Mouse (Mus musculus) liver, embryonic 15.5 days (tissue): Measurements from ENCODE around the gene Il22ra1. TPM values are rescaled to one million over a fixed set of nuclear protein-coding genes. Genes with fewer than 3 reads are reported as not detected.

Source experiments
- ATAC-seq: fragments of 200-750 bp; cut with Nextera tagmentation; 2 replicates; pipeline ENCODE4 v1.8.0; 2017; ENCODE audit warnings: moderate number of reproducible peaks, mild to moderate bottlenecking, moderate library complexity; ENCODE audit not compliant: insufficient read depth
- H3K27ac ChIP-seq: fragments of 300-500 bp; sonication (generic); replicated peaks from 2 replicates; pipeline ENCODE4 v1.5.1; 2015; ENCODE audit warnings: mild to moderate bottlenecking, inconsistent platforms
- H3K27me3 ChIP-seq: fragments of 300-500 bp; sonication (generic); 2 replicates; pipeline ENCODE4 v1.6.1; 2015; ENCODE audit warnings: mild to moderate bottlenecking, inconsistent platforms
- H3K36me3 ChIP-seq: fragments of 300-500 bp; sonication (generic); replicated peaks from 2 replicates; pipeline ENCODE4 v1.6.1; 2015; ENCODE audit warnings: moderate library complexity, mild to moderate bottlenecking, inconsistent platforms
- H3K4me1 ChIP-seq: fragments of 300-500 bp; sonication (generic); replicated peaks from 2 replicates; pipeline ENCODE4 v1.6.1; 2015; ENCODE audit warnings: inconsistent platforms
- H3K4me2 ChIP-seq: fragments of 300-500 bp; sonication (generic); 2 replicates; pipeline ENCODE4 v1.6.1; 2015; ENCODE audit warnings: moderate library complexity, mild to moderate bottlenecking, inconsistent platforms
- H3K4me3 ChIP-seq: fragments of 300-500 bp; sonication (generic); replicated peaks from 2 replicates; pipeline ENCODE4 v1.5.1; 2015; ENCODE audit warnings: mild to moderate bottlenecking, inconsistent platforms
- H3K9ac ChIP-seq: fragments of 300-500 bp; sonication (generic); 2 replicates; pipeline ENCODE4 v1.6.1; 2015; ENCODE audit warnings: moderate library complexity, mild to moderate bottlenecking, inconsistent platforms
- H3K9me3 ChIP-seq: fragments of 300-500 bp; sonication (generic); replicated peaks from 2 replicates; pipeline ENCODE4 v1.6.1; 2016; ENCODE audit warnings: inconsistent platforms
- WGBS: fragments of 180-500 bp; shearing (Covaris S2); methylation state at CpG from one replicate; pipeline ENCODE4 v1.1.7; 2015; ENCODE audit warnings: mixed read lengths; ENCODE audit not compliant: insufficient replicate concordance; 5-methylcytosine and 5-hydroxymethylcytosine counted together
- polyA plus RNA-seq: library from polyadenylated mRNA; unstranded; fragments of >200 nt; fragmentation: Nextera tagmentation; extraction: Ambion mirVana; gene quantifications from 2 replicates; pipeline ENCODE4 v1.2.1, GENCODE M21; 2015

The Il22ra1 gene
- polyA plus RNA-seq, 1 experiment from 2014 or later: 0.55 TPM

DNA sequence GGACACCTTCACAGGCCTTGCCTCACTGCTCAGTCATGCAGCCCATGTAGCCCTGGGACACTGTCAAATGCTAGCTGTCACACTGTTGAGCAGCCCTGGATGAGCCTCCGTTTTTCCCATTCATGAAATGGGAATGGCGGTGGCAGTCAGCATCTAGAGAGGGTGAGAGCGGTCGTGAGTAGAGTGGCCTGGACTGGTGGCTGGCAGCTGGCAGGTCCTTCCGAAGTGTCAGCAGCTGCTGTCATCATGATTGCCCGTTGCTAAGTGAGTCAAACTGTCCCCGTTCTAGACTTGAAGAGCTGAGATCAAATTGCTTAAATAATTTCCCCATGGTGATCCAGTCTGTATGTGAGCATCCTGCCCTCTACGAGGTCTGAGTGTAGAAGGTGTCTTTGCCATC is 3.0 kb downstream of the Il22ra1 start:
- Histone ChIP-seq H3K36me3 (peaks cover 22% of the 10 kb centered on the region), H3K9ac (no peak overlapping the region), H3K27me3 (peaks cover 52% of the 10 kb centered on the region), H3K27ac (no peak overlapping the region), H3K9me3 (no peaks in the 10 kb centered on the region; the same call in 1 of the 2 replicates), H3K4me2 (no peak overlapping the region), H3K4me3 (no peak overlapping the region), H3K4me1 (peaks cover 24% of the 10 kb centered on the region)
- WGBS: 69% methylated on average over 8 of the region's 8 CpGs
- no peak for ATAC-seq

- H3K4me3 ChIP-seq: no peak overlapping the region
- peaks cover 27% of the 10 kb centered on the region for H3K27me3 ChIP-seq
- WGBS: 89% methylated on average over 14 of the region's 14 CpGs
- peaks cover 22% of the 10 kb centered on the region for H3K36me3 ChIP-seq
- peaks cover 15% of the 10 kb centered on the region for H3K4me1 ChIP-seq
- H3K9me3 ChIP-seq: no peaks in the 10 kb centered on the region; the same call in 1 of the 2 replicates
- no peak overlapping the region for H3K4me2 ChIP-seq
- no peak overlapping the region for H3K27ac ChIP-seq
- no peak for ATAC-seq
- H3K9ac ChIP-seq: no peak overlapping the region
These were observed 5.9 kb downstream of the Il22ra1 start for GRCm38 (mm10) chr4:135733901-135734300.

- H3K27me3 ChIP-seq: peaks cover 4% of the 10 kb centered on the region; the same call in 1 of the 2 replicates
- no peaks in the 10 kb centered on the region; the same call in 1 of the 2 replicates for H3K9me3 ChIP-seq
- H3K4me3 ChIP-seq: no peak overlapping the region
- H3K4me2 ChIP-seq: no peak overlapping the region
- no peak for ATAC-seq
- no peak overlapping the region for H3K9ac ChIP-seq
- 57% methylated on average over 3 of the region's 3 CpGs for WGBS
- H3K36me3 ChIP-seq: peaks cover 22% of the 10 kb centered on the region
- peaks cover 29% of the 10 kb centered on the region for H3K4me1 ChIP-seq
- H3K27ac ChIP-seq: no peak overlapping the region
These were observed 8.9 kb downstream of the Il22ra1 start for GRCm38 (mm10) chr4:135736903-135737302.

DNA sequence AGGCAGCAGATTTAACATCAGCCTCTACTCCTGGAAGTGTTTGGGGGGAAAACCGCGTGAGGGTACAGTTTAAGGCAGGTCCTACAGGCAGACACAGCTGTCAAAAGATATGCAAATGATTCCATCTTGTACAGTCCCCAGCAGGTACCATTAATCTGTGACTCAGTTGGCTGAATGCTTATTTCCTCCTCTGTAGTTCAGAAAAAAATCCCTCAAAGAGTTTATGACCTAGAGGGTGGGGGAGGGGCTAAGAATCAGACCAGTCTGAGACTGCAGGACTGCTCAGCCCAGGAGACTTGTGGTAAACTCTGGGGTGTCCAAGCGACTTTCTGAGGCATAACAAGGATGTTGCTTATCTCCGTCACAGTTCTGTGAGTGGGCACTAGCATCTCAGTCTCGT is 10.3 kb downstream of the Il22ra1 start:
- no peak overlapping the region for H3K4me3 ChIP-seq
- WGBS: 39% methylated on average over 5 of the region's 5 CpGs
- H3K4me2 ChIP-seq: peak overlapping the region; percentile 55; the same call in 1 of the 2 replicates
- H3K4me1 ChIP-seq: peaks cover 36% of the 10 kb centered on the region
- H3K9ac ChIP-seq: no peak overlapping the region
- peaks cover 5% of the 10 kb centered on the region for H3K27me3 ChIP-seq
- no peak for ATAC-seq
- H3K36me3 ChIP-seq: peaks cover 21% of the 10 kb centered on the region
- peak overlapping the region; percentile 82 for H3K27ac ChIP-seq
- H3K9me3 ChIP-seq: no peaks in the 10 kb centered on the region; the same call in 1 of the 2 replicates

GRCm38 (mm10) chr4:135739148-135739547 is 11.2 kb downstream of the Il22ra1 start:
- Histone ChIP-seq H3K36me3 (peaks cover 15% of the 10 kb centered on the region), H3K4me2 (peak overlapping the region; percentile 55), H3K4me3 (no peak overlapping the region; the same call in 1 of the 2 replicates), H3K9ac (no peak overlapping the region), H3K27me3 (peaks cover 6% of the 10 kb centered on the region), H3K9me3 (no peaks in the 10 kb centered on the region; the same call in 1 of the 2 replicates), H3K27ac (peak overlapping the region; percentile 82), H3K4me1 (peaks cover 36% of the 10 kb centered on the region)
- peak; percentile 76 for ATAC-seq
- 33% methylated on average over 7 of the region's 7 CpGs for WGBS

GRCm38 (mm10) chr4:135739672-135740071 is 11.7 kb downstream of the Il22ra1 start:
- peak overlapping the region; percentile 21; the same call in 1 of the 2 replicates for H3K9ac ChIP-seq
- 43% methylated on average over 14 of the region's 14 CpGs for WGBS

GRCm38 (mm10) chr4:135743520-135743919 is 15.5 kb downstream of the Il22ra1 start:
- Histone ChIP-seq H3K4me1 (peaks cover 37% of the 10 kb centered on the region), H3K27me3 (peaks cover 17% of the 10 kb centered on the region), H3K4me3 (no peak overlapping the region), H3K4me2 (no peak overlapping the region), H3K27ac (no peak overlapping the region), H3K9ac (no peak overlapping the region), H3K9me3 (no peaks in the 10 kb centered on the region), H3K36me3 (no peaks in the 10 kb centered on the region)
- no peak for ATAC-seq
- WGBS: 38% methylated on average over 6 of the region's 6 CpGs

More at GRCm38 (mm10) chr4:135739672-135740071, 11.7 kb downstream of the Il22ra1 start:
- H3K4me3 ChIP-seq: no peak overlapping the region; the same call in 1 of the 2 replicates
- no peaks in the 10 kb centered on the region; the same call in 1 of the 2 replicates for H3K9me3 ChIP-seq
- peak overlapping the region; percentile 55 for H3K4me2 ChIP-seq
- H3K4me1 ChIP-seq: peaks cover 36% of the 10 kb centered on the region
- H3K27me3 ChIP-seq: peaks cover 10% of the 10 kb centered on the region
- peaks cover 10% of the 10 kb centered on the region for H3K36me3 ChIP-seq
- peak; percentile 94 for ATAC-seq
- H3K27ac ChIP-seq: peak overlapping the region; percentile 82

DNA sequence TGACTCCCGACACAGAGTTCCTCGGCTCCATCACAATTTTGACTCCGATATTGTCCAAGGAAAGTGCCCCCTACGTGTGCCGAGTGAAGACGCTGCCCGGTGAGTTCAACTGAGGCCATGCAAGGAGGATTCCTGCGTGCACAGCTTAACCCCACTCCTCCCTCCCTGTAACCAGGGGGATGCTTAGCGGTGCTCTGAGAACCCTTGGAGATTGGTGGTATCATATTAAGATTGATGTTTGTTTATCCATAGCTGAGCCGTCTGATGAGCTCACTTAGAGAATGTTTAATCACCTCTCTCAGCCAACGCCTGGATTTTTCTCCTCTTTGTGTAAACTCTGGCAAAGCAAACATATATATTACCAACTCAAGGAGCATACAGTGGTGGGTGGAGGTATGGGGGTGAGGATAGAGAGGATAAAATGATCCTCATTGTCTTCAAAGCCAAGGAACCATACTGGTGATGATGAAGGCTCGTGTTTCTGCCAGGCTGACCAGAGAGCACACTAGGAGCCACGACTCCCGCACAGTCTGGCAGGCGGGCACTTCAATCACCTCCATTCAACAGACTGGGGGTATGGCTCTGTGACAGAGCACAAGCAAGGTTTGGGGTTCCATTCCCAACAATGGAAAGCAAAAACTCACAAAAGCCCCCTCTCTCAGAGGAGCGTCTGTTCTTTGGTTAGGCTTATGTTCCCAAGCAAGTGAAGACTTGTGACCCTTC is 16.9 kb downstream of the Il22ra1 start:
- 58% methylated on average over 16 of the region's 16 CpGs for WGBS

GRCm38 (mm10) chr4:135745613-135746012 is 17.6 kb downstream of the Il22ra1 start:
- Histone ChIP-seq H3K36me3 (no peaks in the 10 kb centered on the region), H3K4me1 (peaks cover 19% of the 10 kb centered on the region), H3K9me3 (no peaks in the 10 kb centered on the region), H3K4me2 (no peak overlapping the region), H3K9ac (no peak overlapping the region), H3K4me3 (no peak overlapping the region), H3K27ac (no peak overlapping the region), H3K27me3 (peaks cover 17% of the 10 kb centered on the region)
- WGBS: 50% methylated on average over 10 of the region's 10 CpGs
- ATAC-seq: no peak

More for the DNA sequence above, 16.9 kb downstream of the Il22ra1 start:
- Histone ChIP-seq H3K9ac (no peak overlapping the region), H3K4me3 (no peak overlapping the region), H3K27me3 (peaks cover 17% of the 10 kb centered on the region), H3K27ac (no peak overlapping the region), H3K4me1 (peaks cover 24% of the 10 kb centered on the region), H3K9me3 (no peaks in the 10 kb centered on the region), H3K4me2 (no peak overlapping the region), H3K36me3 (no peaks in the 10 kb centered on the region)
- ATAC-seq: no peak

DNA sequence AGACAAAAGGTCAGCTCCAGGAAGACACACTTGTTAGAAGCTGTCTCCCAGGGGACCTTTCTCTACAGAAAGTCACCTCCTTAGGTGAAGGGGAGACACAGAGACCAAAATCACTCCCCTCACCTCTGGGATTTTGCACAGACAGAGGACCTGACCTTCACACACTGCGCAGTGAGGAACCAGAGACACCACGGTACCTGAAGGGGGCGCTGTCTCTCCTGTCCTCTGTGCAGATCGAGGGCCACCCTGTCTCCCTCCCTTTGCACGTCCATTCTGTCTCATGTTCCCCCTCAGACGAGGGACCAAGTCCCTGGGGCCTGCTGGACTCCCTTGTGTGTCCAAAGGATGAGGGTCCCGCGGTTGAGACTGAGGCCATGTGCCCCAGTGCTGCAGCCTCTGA is 22.9 kb downstream of the Il22ra1 start:
- Histone ChIP-seq H3K9ac (no peak overlapping the region), H3K36me3 (no peaks in the 10 kb centered on the region), H3K4me1 (peaks cover 6% of the 10 kb centered on the region), H3K27ac (no peak overlapping the region), H3K4me3 (no peak overlapping the region), H3K27me3 (no peaks in the 10 kb centered on the region), H3K9me3 (no peaks in the 10 kb centered on the region), H3K4me2 (no peak overlapping the region)
- WGBS: 72% methylated on average over 8 of the region's 8 CpGs
- no peak for ATAC-seq

- H3K27ac ChIP-seq: peak overlapping the region; percentile 71
- WGBS: 46% methylated on average over 7 of the region's 7 CpGs
These were observed 24.3 kb downstream of the Il22ra1 start for GRCm38 (mm10) chr4:135752106-135752778.

More at GRCm38 (mm10) chr4:135752106-135752778, 24.3 kb downstream of the Il22ra1 start:
- Histone ChIP-seq H3K27me3 (no peaks in the 10 kb centered on the region), H3K9ac (no peak overlapping the region), H3K4me3 (no peak overlapping the region), H3K9me3 (no peaks in the 10 kb centered on the region), H3K4me2 (no peak overlapping the region), H3K36me3 (no peaks in the 10 kb centered on the region), H3K4me1 (peaks cover 6% of the 10 kb centered on the region)
- ATAC-seq: peak; percentile 22; the same call in 1 of the 2 replicates
